Mouse (Mus musculus) stomach, postnatal 0 days (tissue): ENCODE data around the gene AW011738.

Experiments
- CTCF ChIP-seq: IDR thresholded peaks from 2 replicates; pipeline ENCODE4 v1.5.1; 2016; ENCODE audit warnings: antibody characterized with exemption, low read depth, mild to moderate bottlenecking, moderate library complexity
- EP300 ChIP-seq: optimal IDR thresholded peaks from 2 replicates; pipeline ENCODE3; 2016; ENCODE audit warnings: antibody characterized with exemption

- TF ChIP-seq EP300: no peak
- TF ChIP-seq CTCF: no peak
Measured at GRCm38 (mm10) chr4:156234021-156234501, 31.0 kb downstream of the AW011738 start.
